Mouse (Mus musculus) c-Kit-positive CD71-positive TER-119-positive erythroid progenitor cells, embryonic 14.5 days (primary cell): ENCODE results near the gene Hsf2bp.
A peak's percentile ranks its signal among the peaks of the same experiment; 100 is the strongest.
"Not testable (repeated sequence)": the region's sequence is repeated elsewhere in the genome, so short reads cannot be mapped to it uniquely, and the experiment has no call there.

Experiments
- DNase-seq: peaks from one replicate; pipeline ENCODE4 v3.0.0-alpha.2; 2013; ENCODE audit warnings: low spot score

The Hsf2bp gene

GRCm38 (mm10) chr17:32035609-32036508 lies at the start of gene Hsf2bp, which contains the start of gene Rrp1b:
TSS of gene Hsf2bp (minus strand) at chr17:32036349.
TSS of gene Rrp1b (plus strand) at chr17:32036100.
- peak; percentile 67 for DNase-seq

GRCm38 (mm10) chr17:32083351-32083750 lies 47.2 kb upstream of the Hsf2bp start:
- no peak for DNase-seq

GRCm38 (mm10) chr17:32075164-32075563 lies 39.0 kb upstream of the Hsf2bp start:
- peak; percentile 48 for DNase-seq

- no peak for DNase-seq
These were observed 38.5 kb upstream of the Hsf2bp start for GRCm38 (mm10) chr17:32074658-32075057.

- DNase-seq, result peak; percentile 74
These were observed 37.2 kb upstream of the Hsf2bp start for GRCm38 (mm10) chr17:32073359-32073758.

GRCm38 (mm10) chr17:32068810-32069209 lies 32.7 kb upstream of the Hsf2bp start:
- DNase-seq, result peak; percentile 29

- DNase-seq, result no peak
These were observed 32.2 kb upstream of the Hsf2bp start for GRCm38 (mm10) chr17:32068381-32068780.

- no peak for DNase-seq
These were observed 31.4 kb upstream of the Hsf2bp start for GRCm38 (mm10) chr17:32067541-32067940.

GRCm38 (mm10) chr17:32064762-32065161 lies 28.6 kb upstream of the Hsf2bp start:
- not testable (repeated sequence) for DNase-seq

- DNase-seq, result no peak
These were observed 27.5 kb upstream of the Hsf2bp start for GRCm38 (mm10) chr17:32063654-32064053.

- DNase-seq, result no peak
These were observed 25.1 kb upstream of the Hsf2bp start for GRCm38 (mm10) chr17:32061219-32061618.

- no peak for DNase-seq
These were observed 22.9 kb upstream of the Hsf2bp start for GRCm38 (mm10) chr17:32059084-32059483.

- DNase-seq, result no peak
These were observed 21.7 kb upstream of the Hsf2bp start for GRCm38 (mm10) chr17:32057843-32058242.

- DNase-seq, result no peak
These were observed 17.5 kb upstream of the Hsf2bp start for GRCm38 (mm10) chr17:32053677-32054076.

GRCm38 (mm10) chr17:32052237-32053080 lies 16.3 kb upstream of the Hsf2bp start:
- no peak for DNase-seq

GRCm38 (mm10) chr17:32050609-32051008 lies 14.5 kb upstream of the Hsf2bp start:
- no peak for DNase-seq

GRCm38 (mm10) chr17:32049914-32050313 lies 13.8 kb upstream of the Hsf2bp start:
- DNase-seq, result no peak

- DNase-seq, result no peak
These were observed 12.2 kb upstream of the Hsf2bp start for GRCm38 (mm10) chr17:32048351-32048750.

GRCm38 (mm10) chr17:32046541-32046940 lies 10.4 kb upstream of the Hsf2bp start:
- DNase-seq, result no peak

- DNase-seq, result no peak
These were observed 4.1 kb upstream of the Hsf2bp start for GRCm38 (mm10) chr17:32040263-32040662.

GRCm38 (mm10) chr17:32036509-32037438 lies 625 bp upstream of the Hsf2bp start:
- DNase-seq, result peak; percentile 26

GRCm38 (mm10) chr17:32034322-32034721 lies 1.8 kb downstream of the Hsf2bp start:
- DNase-seq, result no peak
